Mouse (Mus musculus) right cerebral cortex, postnatal 36 days (tissue): ENCODE results near the gene Hnf1b.
A peak's percentile ranks its signal among the peaks of the same experiment; 100 is the strongest.

Experiments used
- DNase-seq, 2 experiments: peaks; one replicate each; pipeline ENCODE4 v3.0.0; 2022; ENCODE audit warnings: low spot score in 2 of 2, mixed read lengths in 1 of 2

Hnf1b gene

DNA sequence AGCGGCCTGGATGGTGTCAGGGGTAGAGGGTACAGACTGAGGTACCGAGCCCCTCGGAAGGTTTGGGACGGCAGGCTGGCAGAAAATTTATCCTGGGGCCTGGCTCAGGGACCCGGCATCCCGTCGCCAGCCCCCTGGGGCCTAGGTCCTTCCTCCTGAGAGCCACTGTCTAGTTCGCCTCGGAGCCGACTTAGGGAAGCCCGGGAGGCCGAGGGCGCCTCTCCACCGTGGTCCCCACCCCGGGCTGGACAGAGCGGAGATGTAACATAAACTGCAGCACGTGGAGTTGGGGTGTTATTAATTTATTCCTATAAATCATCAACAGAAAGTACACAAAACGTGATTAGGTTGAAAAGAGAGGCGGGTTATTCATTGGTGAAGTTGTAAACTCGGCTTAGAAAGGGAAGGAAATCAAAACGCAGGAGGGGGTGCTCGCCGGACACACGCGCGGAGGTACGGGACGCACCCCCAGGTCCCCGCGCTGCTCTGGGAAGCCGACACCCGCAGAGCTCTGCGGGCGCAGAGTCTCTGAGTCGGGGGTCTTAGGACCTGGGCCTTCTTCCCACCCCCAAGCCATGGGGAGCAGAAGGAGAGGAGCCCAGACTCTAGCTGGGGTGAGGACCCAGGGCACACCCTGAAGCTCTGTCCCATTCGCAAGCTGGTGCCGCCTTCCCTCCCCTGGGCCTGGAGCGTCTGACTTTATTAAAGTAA lies 2.8 kb downstream of the Hnf1b start:
- no peak for DNase-seq

DNA sequence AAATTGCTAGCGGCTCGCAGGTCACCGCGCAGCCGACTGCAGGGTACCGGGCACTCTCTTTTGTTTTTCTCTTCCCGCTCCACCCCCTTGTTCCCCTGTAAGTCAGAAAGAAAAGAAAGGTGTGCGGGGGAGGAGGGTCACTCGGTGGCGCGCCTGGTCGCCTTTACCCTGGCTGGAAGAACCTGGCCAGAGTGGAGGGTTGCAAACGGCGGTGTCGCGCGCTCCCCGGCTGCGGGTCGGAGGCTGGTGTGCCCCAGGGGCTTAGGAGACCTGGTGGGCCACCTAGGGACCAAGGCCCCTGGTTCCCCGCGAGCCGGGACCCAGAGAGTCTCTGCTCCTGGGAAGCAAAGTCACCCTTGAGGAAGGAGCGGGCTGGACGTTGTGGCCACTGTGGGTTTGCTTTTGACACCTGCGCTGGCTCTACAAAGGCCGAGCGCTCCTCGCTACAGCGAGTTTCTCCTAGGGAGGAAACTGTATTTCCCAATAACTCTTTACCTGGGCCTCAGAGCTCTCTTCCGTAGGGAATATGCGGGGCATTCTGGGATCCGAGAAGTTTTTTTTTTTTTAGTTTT lies 3.4 kb downstream of the Hnf1b start:
- DNase-seq: no peak

DNA sequence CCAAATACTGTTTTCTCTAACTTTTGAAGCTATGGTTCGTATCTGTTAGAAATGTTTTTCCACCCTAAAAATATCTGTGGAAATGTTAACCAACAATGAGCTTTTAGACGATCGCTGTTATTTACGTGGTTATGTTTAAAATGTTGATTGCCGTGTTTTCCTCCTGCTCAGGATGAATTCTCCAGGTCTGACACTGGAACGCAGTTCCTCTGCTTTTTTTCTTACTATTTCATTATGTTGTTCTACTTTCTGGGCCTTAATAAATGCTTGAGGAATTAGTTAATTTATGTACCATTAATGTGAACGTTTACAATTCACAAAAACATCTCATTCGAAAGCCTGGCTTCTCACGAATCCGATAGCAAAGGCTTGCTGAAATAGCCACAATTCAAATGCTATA lies 4.2 kb downstream of the Hnf1b start:
- DNase-seq: no peak

DNA sequence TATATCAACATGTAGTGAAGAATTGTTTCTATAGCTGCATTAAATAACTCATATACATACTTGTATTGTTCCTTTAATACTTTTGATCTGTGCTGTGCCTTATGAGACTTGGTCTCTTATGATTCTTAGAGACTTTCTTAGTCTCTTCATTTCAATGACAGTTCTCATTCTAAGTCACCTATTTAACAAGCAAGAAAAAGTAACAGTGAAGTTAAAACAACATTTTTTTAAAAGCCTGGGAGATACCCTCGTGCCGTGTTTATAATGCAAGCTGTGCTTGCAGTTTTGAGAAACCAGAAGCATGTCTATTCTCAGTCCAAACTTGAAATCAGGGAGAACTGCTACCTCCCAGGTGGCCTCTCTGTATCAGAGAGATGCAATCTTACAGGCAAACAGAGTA lies 4.8 kb downstream of the Hnf1b start:
- DNase-seq: no peak

DNA sequence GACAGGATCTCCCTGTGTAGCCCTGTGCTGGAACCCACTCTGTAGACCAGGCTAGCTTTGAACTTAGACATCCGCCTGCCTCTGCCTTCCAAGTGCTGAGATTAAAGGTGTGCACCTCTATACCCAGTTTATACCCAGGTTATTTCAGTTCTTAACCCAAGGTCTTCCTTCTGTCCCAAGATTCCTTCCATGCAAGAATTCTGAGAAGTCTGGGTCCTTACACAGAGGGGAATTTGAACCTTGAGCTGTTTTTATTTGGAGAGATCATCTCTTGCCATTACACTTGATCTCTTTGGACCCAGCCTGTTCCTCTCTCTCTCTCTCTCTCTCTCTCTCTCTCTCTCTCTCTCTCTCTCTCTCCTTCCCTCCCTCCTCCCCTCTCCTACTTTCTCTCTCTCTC lies 7.4 kb downstream of the Hnf1b start:
- no peak for DNase-seq

DNA sequence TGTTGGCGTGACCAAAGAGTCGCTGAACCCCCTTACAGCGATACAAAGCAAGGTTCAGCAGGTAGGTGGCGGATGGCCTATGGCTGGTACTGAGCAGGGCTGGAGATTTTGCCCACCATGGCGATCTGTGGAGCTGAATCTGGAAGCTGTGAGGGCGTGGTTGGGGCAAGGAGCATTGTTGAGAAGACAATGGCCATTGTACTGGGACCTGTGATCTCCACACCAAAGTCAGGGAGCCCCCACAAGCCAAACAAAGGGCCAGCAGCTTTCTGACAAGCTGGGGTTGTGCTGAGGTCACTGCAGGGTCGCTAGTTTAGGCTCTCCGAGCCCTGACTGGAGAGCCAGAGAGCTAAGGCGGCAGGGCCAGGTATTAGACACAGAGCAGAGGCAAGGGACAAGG lies 15.4 kb downstream of the Hnf1b start:
- no peak for DNase-seq

DNA sequence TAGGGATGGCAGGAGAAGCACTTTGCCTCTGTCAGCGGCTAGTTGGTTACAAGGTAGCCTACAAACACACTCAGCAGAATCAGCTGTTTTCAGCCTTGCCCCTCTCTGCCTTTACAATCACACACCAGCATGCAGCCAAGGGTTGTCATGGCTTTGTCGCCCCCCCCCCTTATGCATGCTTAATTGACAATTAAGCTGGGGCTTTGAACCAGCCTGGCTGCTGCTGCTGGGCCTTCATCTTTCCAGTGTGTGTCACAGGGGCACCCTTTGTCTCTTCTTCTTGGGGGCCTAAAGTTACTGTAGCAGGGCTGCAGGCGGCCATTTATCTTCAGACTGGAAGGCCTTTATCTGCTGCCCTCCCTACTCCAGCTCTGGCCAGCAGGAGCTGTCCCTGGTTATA lies 17.7 kb downstream of the Hnf1b start:
- DNase-seq: no peak

DNA sequence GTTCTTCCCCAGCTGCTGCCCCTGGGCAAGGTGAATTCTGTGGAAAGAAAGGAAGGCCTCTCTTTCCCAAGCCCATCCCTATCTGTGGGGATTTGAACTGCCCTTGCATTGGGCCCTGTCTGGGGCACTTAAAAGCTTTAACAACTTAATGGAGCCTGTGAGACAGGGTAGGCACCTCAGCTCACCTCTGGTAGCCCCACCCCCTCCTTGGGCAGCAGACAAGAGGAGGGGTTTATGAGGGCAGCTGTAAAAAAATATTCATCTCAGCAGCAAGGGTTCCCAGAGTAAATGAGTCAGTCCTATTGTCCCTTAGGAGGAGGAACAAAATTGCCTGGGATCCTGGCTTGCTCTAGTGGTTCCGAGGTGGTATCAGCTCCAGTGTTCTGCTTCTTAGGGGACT lies 19.3 kb downstream of the Hnf1b start:
- DNase-seq: no peak

DNA sequence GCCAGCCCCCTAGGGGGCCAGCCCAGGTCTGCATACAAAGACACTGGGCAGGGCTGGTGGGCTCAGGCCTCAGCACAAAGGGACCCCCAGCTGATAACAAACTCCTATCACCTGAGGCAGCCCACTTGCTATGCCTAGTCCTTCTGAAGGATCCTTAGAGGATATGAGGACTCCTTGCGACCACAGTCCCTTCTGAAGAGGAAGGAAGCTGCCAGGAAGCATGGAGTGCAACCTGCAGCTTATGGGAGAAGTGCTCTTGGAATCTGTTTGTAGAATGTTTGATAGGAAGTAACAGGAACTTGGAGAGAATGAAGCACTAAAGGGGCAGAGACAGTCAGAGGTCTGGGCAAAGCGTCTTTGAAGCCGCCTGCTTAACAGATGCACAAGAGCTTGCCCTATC lies 19.8 kb downstream of the Hnf1b start:
- DNase-seq: no peak

DNA sequence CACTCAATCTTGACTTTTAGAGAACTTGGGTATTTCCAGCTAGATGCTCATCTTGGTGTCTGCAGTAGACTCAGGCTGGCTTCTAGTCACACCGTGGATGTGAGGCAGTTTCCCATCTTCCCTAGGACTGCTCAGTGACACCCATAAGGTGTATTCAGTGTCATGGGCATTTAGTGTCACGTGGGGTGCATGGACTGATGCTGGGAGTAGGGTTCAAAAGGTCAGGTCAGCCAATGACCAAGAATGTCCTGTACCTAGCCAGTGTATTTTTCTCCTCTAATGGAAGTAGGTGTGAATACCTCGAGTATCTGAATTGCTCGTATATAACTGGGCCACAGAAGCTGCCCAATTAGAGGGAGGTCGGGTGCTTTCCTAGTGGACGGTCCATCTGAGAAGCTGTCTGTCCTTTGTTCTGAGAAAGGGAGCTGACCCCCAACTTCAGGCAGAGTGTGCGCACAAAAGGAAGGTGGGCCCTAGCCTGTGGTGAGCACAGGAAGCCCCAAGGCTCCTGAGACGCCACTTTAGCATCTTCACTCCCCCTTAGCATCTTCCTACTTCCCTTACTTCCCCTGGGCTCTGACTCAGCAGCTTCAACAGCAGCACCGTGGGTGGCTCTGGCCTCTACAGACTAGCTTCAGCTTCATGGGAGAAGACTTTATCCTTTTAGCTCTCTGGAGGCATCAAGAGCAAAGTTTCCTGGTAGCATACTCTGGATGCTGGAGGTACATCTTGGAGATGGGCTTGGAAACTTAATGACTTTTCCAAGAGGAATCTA lies 22.1 kb downstream of the Hnf1b start:
- DNase-seq: peak; percentile 55 to 62

DNA sequence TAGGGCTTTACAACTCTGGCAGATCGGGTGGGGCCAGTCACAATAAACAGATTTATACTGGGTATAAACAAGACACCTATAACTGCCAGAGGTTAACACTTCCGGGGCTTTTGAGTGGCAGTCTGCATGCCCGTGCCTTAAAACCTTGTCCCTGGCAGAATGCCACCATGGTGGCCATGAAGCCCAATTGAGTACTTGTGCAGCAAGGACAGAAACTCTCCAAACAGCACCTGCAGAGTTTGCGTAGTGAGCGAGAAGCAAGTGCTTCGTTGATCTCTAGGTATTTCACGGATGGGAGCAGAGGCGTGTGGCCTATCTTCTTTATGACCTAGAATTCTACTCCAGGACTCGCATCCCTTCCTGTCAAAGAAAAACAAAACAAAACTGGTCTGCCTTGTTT lies 23.6 kb downstream of the Hnf1b start:
- DNase-seq: no peak

DNA sequence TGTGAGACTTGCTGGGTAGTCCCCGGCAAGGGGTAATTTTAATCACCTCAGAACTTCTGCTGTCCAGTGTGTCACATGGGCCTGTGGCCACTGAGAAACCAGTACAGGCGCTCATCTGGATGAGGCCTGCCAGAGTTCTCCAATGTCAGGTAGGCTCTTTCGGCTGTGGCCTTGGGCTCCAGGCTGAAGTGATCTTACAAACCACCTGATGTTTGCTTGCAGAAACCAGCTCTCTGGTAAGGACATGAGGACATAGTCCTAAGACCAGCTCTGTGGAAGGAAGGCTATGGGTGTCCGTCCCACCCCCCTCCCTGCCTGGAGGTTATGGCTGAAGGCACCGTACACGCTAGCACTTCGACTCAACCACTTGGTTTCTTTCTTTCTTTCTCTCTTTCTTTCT lies 26.8 kb downstream of the Hnf1b start:
- DNase-seq: no peak

DNA sequence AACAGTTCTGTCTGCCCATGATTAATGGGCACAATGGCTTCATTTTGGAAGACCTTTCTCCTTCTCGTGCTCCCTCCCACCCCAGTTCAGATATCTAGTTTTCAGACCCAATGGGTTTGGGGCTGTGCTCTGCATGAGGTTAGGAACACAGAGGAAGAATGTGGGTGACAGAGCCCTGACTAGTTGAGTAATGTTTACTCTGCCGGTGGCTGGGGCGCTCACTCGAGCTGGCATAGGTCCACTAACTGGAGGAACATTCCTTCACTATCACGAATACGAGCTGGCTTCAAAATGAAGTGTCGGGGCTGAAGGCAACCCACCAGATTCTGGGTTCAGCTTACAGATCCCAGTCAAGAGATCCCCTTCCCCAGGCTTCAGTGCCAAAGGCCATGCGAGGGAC lies 27.9 kb downstream of the Hnf1b start:
- no peak for DNase-seq

DNA sequence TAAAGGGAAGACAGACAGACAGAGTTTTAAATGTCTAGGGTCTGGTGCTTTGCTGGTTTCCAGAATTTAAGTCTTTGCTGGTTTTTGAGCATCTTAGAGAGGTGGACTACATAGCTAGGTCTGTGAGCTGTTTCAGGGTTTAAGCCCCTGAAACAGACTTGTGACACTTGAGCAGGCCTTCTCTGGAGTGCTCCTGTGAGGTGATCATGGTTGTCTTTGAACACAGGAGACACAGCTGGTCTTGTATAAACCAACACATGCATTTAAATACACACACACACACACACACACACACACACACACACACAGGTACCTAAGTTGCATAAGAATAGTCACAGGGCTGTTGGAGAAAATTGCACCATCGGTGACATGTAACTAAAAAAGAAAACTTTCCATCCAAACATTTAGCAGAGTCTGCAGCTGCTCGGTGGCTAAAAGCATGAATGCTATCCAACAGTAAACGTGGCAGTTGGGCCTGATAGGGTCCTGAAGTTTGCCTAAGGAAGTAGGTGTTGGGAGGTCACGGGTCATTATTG lies 28.6 kb downstream of the Hnf1b start:
- DNase-seq: no peak

DNA sequence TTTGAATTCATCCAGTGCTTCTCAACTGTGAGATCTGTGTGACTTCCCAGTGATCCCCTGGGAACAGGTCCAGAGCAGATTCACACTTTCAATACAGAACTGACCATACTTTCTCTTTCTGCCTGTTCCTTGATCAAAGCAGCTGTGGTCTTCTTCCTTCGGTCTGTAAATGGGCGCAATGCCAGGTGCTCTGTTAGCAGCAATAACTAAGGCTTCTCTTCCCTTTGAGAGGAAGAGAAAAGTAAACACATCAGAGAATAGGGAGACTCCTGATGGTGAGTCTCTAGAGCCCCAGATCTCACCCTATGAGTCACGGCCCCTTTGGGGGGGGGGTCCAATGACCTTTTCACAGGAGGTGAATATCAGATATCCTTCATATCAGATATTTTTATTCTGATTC lies 29.3 kb downstream of the Hnf1b start:
- DNase-seq: no peak

DNA sequence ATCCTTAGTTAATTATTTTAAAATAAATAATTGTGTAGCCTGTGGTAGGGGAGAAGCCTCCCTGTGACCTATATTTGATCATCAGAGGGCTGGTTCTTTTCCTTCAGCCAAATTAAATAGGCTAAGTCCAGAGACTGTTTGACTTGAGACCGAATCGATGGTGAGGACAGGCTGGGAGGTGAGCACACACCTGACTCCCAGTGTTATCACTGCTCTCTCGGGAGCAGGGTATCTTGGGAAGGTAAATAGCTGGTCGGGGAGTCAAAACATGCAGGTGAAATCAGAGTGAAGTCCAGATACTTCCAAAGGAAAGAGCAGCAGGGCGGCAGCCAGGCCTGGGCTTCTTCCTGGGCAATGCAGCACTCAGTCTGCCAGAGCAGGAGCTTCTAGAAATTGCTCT lies 31.6 kb downstream of the Hnf1b start:
- DNase-seq: no peak

DNA sequence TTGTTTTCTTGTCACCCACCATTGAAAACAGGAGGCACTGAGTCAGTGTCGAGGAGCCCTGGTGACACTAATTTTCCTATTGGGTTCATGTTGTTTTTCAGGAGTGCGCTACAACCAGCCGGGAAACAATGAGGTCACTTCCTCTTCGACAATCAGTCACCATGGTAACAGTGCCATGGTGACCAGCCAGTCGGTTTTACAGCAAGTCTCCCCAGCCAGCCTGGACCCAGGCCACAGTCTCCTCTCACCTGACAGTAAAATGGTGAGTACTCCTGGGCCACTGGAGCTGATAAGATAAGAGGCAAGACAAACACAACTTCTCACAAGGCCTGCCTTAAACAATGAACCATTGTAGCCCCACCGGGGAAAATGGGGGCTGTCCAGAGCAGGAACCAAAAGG lies 32.7 kb downstream of the Hnf1b start:
- DNase-seq: no peak

DNA sequence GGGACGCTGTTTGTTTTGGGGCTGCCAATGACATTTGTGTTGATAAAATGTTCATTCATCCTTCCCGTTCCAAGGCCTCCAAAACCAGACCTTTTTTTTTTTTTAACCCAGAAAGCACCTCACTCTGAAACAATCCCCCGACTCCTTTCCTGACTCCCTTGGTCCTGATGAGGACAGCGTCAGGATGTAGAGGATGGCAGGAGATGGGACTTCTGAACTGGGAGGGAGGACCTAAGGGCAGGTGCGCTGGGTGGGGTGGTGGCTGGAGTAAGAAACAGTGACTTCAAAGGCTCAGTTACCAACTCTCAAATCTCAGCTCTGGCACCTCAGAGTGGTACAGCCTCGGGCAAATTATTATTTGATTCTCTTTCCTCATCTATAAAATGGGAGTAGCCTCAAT lies 33.2 kb downstream of the Hnf1b start:
- no peak for DNase-seq

DNA sequence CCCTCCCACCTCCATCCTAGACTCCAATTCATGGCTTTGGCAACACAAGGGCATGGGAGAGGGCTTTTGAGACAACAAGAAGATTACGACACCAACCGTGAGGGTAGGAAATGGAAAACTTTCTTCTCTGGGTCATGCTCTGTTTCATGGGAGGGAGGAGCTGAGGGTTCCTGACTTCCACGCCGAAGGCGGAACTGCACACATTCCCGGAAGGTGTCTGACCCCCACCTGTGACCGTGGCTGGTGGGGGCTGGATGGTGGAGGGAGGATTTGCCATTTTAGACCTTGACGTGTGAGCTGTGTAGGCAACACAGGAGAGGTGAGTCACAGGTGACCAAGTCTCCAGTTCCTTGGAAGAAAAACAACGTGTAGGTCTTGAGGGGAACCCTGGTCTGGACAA lies 33.9 kb downstream of the Hnf1b start:
- no peak for DNase-seq

DNA sequence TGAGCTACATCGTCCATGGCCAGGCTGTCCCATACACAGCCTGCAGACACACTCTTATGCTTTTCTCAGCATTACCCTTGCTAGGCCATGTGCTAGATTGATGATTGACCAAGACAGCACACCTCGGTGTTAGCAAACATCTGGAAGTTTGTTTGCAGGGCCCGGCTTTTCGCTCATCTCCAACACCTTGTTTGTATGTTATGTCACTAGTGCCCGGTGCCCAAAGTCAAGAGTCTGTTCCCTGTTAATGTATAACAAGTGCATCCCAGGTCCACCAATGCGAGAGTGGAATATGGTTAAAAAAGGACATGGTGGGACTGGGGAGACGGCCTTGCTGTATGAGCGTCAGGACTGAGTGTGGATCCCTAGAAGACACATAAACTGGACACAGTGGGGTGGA lies 35.3 kb downstream of the Hnf1b start:
- DNase-seq: no peak

DNA sequence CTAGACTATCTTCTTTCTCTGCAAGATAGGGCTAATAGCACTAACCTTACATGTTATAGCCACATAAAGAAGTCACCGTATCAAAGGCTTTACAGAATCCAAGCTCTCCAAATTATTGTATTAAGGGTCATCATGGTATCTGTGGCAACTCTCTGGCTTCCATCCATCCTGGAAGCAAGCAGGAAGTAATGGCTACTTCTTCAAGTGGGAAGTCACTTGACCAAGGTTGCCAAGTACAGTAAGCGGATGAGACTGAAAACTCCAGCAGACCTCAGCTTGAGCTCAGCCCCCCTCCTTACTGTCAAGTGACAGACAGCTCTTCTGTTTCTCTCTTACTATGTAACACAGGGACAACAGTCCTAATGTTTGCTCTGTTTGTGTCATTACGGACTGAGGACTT lies 36.9 kb downstream of the Hnf1b start:
- no peak for DNase-seq

DNA sequence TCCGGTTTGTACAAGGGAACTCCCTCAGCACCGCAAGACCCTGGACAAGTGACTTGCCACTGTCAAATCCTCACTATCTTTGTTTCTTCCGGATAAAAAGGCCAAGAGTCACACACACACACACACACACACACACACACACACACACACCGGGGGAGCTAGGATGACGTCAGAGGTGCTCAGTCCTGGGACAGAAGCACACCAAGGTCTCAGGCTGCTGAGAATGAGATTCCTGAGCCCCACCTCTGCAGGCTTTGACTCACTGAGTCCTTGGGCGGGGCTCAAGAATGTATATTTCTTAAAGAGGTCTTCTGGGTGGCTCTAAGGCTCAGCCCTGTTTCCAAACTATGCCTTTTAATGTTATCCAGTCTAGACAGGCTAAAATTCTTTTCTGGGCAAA lies 41.5 kb downstream of the Hnf1b start:
- no peak for DNase-seq

DNA sequence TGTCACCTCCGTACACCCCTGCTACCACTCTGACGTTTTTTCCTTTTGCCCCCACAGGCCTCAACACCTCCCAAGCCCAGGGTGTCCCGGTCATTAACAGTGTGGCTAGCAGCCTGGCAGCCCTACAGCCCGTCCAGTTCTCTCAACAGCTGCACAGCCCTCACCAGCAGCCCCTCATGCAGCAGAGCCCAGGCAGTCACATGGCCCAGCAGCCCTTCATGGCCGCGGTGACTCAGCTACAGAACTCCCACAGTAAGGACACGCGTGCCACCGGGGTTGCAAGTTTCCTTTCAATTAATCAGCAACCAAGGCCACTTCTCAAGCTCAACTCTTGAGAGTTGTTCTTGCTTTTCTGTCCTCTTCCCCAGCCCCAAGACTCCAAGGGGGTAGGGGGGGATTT lies 43.5 kb downstream of the Hnf1b start:
- no peak for DNase-seq
